Mouse (Mus musculus) E14TG2a.4 (cell line): ENCODE data around the gene Ktn1.

Source experiments
- CTCF ChIP-seq: conservative IDR thresholded peaks from 2 replicates; pipeline ENCODE4 v1.5.1; 2014; ENCODE audit warnings: low read length
- NANOG ChIP-seq: IDR thresholded peaks from 2 replicates; pipeline ENCODE4 v1.6.1; 2014; ENCODE audit warnings: borderline replicate concordance, low read length, mixed read lengths
- POU5F1 ChIP-seq: IDR thresholded peaks from 2 replicates; pipeline ENCODE4 v1.6.1; 2014; ENCODE audit warnings: low read length, borderline replicate concordance

DNA sequence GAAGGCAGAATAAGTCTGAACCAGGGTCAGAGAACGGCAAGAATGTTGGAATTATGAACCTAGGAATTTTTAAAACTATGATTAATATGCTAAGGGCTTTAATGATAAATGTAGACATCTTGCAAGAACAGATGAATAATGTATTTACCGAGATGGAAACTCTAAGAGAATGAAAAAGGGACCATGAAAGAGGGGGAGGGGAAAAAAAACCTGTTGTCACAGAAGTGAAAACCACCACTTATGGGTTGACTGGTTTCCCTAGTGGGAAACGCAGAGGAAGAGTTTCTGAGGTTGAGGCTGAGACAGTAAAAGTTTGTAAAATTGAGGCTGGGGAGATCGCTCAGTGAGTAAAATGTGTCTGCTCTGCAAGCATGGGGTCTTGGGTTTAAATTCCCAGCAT, 22.1 kb upstream of the Ktn1 start:
- TF ChIP-seq CTCF (no peak), NANOG (no peak), POU5F1 (no peak)
